ENCODE assay signal across 27 mouse cellular contexts in genomic region chr10:24552870-24553269, GRCm38 (mm10). TPM values are rescaled to one million over a fixed set of nuclear protein-coding genes. Genes with fewer than 3 reads are reported as not detected.
"Had no signal": no experiment of that assay in that cellular context is flagged by ENCODE, and none has a peak within 500 bp of the region (broad histone marks: within the 10 kb centered on the region; RNA-seq: fewer than 3 reads in every experiment).

No protein-coding gene starts in this region.

- H3K36me3 ChIP-seq: heart, embryonic 10.5 days; heart, embryonic 12.5 days; heart, embryonic 15.5 days; hindbrain, embryonic 13.5 days; hindbrain, embryonic 15.5 days; kidney, embryonic 15.5 days; limb, embryonic 10.5 days; limb, embryonic 12.5 days; liver, embryonic 13.5 days had no signal

- H3K9me3 ChIP-seq: heart, embryonic 10.5 days; heart, embryonic 12.5 days; heart, embryonic 15.5 days; hindbrain, embryonic 13.5 days; hindbrain, embryonic 15.5 days; kidney, embryonic 15.5 days; limb, embryonic 10.5 days; limb, embryonic 12.5 days; liver, embryonic 13.5 days had no signal

- DNase-seq: gastrocnemius, postnatal 14 days; gastrocnemius, postnatal 36 days; heart, adult 18-20 months; heart, postnatal 10 days; heart, postnatal 36 days; kidney, adult 11 months; kidney, adult 2 months; kidney, adult 9 months; kidney, postnatal 14 days; kidney, postnatal 36 days; layer of hippocampus, adult 9-11 months; layer of hippocampus, postnatal 36 days; liver; liver, embryonic 13.5 days had no signal

- H3K27me3 ChIP-seq: heart, embryonic 12.5 days; heart, embryonic 15.5 days; hindbrain, embryonic 13.5 days; hindbrain, embryonic 15.5 days; kidney, embryonic 15.5 days; limb, embryonic 12.5 days; liver, embryonic 13.5 days had no signal

- H3K4me2 ChIP-seq: heart, embryonic 12.5 days; heart, embryonic 15.5 days; hindbrain, embryonic 13.5 days; hindbrain, embryonic 15.5 days; kidney, embryonic 15.5 days; limb, embryonic 12.5 days; liver, embryonic 11.5 days; liver, embryonic 13.5 days had no signal

- H3K4me1 ChIP-seq: heart, embryonic 10.5 days; heart, embryonic 15.5 days; hindbrain, embryonic 13.5 days; hindbrain, embryonic 15.5 days; kidney, embryonic 15.5 days; limb, embryonic 10.5 days; limb, embryonic 12.5 days; liver, embryonic 13.5 days had no signal

- H3K9ac ChIP-seq: heart, embryonic 12.5 days; heart, embryonic 15.5 days; hindbrain, embryonic 13.5 days; hindbrain, embryonic 15.5 days; kidney, embryonic 15.5 days; limb, embryonic 12.5 days; liver, embryonic 13.5 days had no signal

- ATAC-seq: hindbrain, postnatal 0 days; intestine, embryonic 16.5 days had no signal

- H3K4me3 ChIP-seq: heart, embryonic 10.5 days; heart, embryonic 12.5 days; heart, embryonic 15.5 days; hindbrain, embryonic 13.5 days; hindbrain, embryonic 15.5 days; kidney, embryonic 15.5 days; limb, embryonic 10.5 days; limb, embryonic 12.5 days; liver, embryonic 13.5 days had no signal

- H3K27ac ChIP-seq: heart, embryonic 10.5 days; heart, embryonic 15.5 days; hindbrain, embryonic 13.5 days; hindbrain, embryonic 15.5 days; hindbrain, postnatal 0 days; kidney, embryonic 15.5 days; kidney, postnatal 0 days; limb, embryonic 10.5 days; limb, embryonic 12.5 days; liver, embryonic 13.5 days had no signal

RNA-seq across cellular contexts. Expression of gene Ccn2, which starts 42.4 kb away (rescaled TPM):
- total RNA-seq: hematopoietic stem cell, adult 5-6 weeks had no signal
